Mouse (Mus musculus) kidney, embryonic 14.5 days (tissue): ENCODE measurements around the gene Tmem231. TPM values are rescaled to one million over a fixed set of nuclear protein-coding genes. Genes with fewer than 3 reads are reported as not detected.

Experiments used
- ATAC-seq: fragments of 200-750 bp; cut with Nextera tagmentation; 2 replicates; pipeline ENCODE4 v1.8.0; 2017; ENCODE audit warnings: moderate number of reproducible peaks, mild to moderate bottlenecking, moderate TSS enrichment, moderate library complexity; ENCODE audit not compliant: low FRiP score, low TSS enrichment
- H3K27ac ChIP-seq: fragments of 300-500 bp; sonication (generic); 2 replicates; pipeline ENCODE4 v1.5.1; 2014; ENCODE audit warnings: low read depth, mild to moderate bottlenecking, low read length, moderate library complexity, mixed read lengths
- H3K27me3 ChIP-seq: fragments of 300-500 bp; sonication (generic); 2 replicates; pipeline ENCODE4 v1.6.1; 2014; ENCODE audit warnings: mild to moderate bottlenecking, low read length; ENCODE audit not compliant: control insufficient read depth, insufficient read depth
- H3K36me3 ChIP-seq: fragments of 300-500 bp; sonication (generic); 2 replicates; pipeline ENCODE4 v1.6.1; 2014; ENCODE audit warnings: low read length, mixed read lengths; ENCODE audit not compliant: control insufficient read depth, insufficient read depth
- H3K4me1 ChIP-seq: fragments of 300-500 bp; sonication (generic); 2 replicates; pipeline ENCODE4 v1.6.1; 2014; ENCODE audit warnings: low read length, mixed read lengths; ENCODE audit not compliant: control insufficient read depth, insufficient read depth
- H3K4me2 ChIP-seq: fragments of 300-500 bp; sonication (generic); replicated peaks from 2 replicates; pipeline ENCODE4 v1.6.1; 2014; ENCODE audit warnings: low read depth, mild to moderate bottlenecking, low read length
- H3K4me3 ChIP-seq: fragments of 300-500 bp; sonication (generic); 2 replicates; pipeline ENCODE4 v1.5.1; 2014; ENCODE audit warnings: mild to moderate bottlenecking, low read length
- H3K9ac ChIP-seq: fragments of 300-500 bp; sonication (generic); 2 replicates; pipeline ENCODE4 v1.6.1; 2014; ENCODE audit warnings: low read depth, mild to moderate bottlenecking, low read length, moderate library complexity
- H3K9me3 ChIP-seq: fragments of 300-500 bp; sonication (generic); 2 replicates; pipeline ENCODE4 v1.6.1; 2016; ENCODE audit warnings: low read length; ENCODE audit not compliant: control insufficient read depth
- WGBS: fragments of 180-500 bp; shearing (Covaris S2); extraction: QIAGEN DNeasy Blood & Tissue Kit; methylation state at CpG from one replicate; pipeline ENCODE4 v1.1.7; 2014; 5-methylcytosine and 5-hydroxymethylcytosine counted together
- polyA plus RNA-seq: library from polyadenylated mRNA; unstranded; fragments of >200 nt; fragmentation: Nextera tagmentation; extraction: Ambion mirVana; gene quantifications from 2 replicates; pipeline ENCODE4 v1.2.1, GENCODE M21; 2014

Tmem231 gene
- polyA plus RNA-seq: 11.6 and 18.7 TPM in 2 replicates

DNA sequence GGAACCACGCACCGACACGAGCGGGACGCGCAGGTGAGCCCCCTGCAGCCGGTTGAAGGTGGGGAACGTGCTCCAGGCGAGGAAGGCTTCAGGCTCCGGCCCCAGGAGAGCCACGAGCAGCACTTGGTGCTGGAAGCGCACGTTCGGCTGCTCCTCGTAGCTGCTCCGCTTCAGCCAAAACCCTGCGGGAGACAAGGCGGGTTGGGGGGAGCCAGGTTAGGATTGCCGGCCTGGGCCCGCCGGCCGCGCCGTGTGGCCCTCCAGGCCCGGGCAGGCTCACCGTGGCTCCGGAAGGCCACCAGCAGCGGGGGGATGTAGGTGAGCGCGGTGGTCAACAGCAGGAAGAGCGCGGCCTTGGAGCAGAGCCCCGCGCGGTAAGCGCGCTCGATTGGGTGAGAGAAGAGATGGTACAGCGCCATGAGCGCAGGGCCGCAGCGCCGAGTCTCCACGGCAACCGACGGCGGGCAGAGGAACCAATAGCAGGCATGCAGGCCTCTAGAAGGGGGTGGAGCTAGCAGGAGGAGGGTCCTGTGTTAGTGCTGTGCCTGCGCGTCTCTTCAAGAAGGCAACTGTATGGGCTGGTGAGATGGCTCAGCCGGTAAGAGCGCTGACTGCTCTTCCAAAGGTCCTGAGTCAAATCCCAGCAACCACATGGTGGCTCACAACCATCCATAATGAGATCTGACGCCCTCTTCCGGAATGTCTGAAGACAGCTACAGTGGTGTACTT lies at the start of gene Tmem231:
Gene Tmem231, minus strand, starts transcription at position 534 of the 729 bp plus-strand sequence.
- under 1% methylated on average over 53 of the region's 53 CpGs for WGBS
- Histone ChIP-seq H3K27ac (peak within 1 kb of the TSS; percentile 66; the same call in 1 of the 2 replicates), H3K9me3 (no peaks in the 10 kb centered on the region), H3K36me3 (no peaks in the 10 kb centered on the region), H3K4me3 (peak within 1 kb of the TSS; percentile 75), H3K4me1 (peaks cover 8% of the 10 kb centered on the region; the same call in 1 of the 2 replicates), H3K9ac (peak within 1 kb of the TSS; percentile 67), H3K27me3 (no peaks in the 10 kb centered on the region), H3K4me2 (peak within 1 kb of the TSS; percentile 89)
- ATAC-seq: peak; percentile 98

DNA sequence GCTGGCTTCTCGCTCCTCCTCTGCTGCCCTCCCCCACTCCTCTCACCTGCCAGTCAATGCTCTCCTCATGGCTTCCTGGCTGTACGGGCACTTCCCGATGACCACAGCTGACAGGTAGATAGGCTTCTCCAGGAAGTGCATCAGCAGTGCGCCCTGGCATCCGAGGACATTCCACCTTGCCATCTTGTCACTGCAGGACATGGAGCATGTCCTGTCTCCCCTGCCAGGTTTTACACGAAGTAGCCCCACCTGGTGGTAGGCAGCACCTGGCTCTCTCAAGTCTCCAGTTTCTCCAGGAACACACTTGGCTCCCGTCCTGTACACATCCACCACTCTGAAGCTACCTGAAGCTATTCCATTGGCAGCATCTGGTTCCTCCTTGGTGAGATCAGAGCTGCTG lies 48.4 kb upstream of the Tmem231 start:
- 77% methylated on average over 7 of the region's 7 CpGs for WGBS
- peaks cover 39% of the 10 kb centered on the region for H3K36me3 ChIP-seq
- H3K9me3 ChIP-seq: no peaks in the 10 kb centered on the region
- H3K4me1 ChIP-seq: no peaks in the 10 kb centered on the region
- ATAC-seq: no peak
- no peak overlapping the region for H3K27ac ChIP-seq
- no peak overlapping the region for H3K9ac ChIP-seq
- no peak overlapping the region for H3K4me3 ChIP-seq
- no peak overlapping the region for H3K4me2 ChIP-seq
- H3K27me3 ChIP-seq: no peaks in the 10 kb centered on the region

DNA sequence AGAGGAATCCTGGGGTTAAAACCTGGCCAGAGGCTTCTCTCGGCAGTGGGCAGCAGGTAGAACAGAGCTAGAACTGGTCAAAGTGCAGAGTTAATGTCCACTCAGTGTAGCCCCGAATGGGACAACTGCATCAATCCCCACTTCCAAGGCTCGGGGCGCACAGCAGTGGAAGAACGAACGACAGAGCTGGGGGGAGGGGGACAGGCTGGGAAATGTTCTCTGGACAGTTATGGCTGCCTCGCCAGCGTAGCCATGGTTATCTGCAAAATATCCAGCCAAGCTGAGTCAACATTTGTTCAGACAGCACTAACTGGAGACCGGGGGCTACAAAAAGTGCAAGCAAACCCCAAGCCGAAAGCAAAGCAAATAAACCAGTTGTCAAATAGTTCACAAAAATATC lies 44.5 kb upstream of the Tmem231 start:
- Histone ChIP-seq H3K4me2 (no peak overlapping the region), H3K4me1 (no peaks in the 10 kb centered on the region), H3K27ac (no peak overlapping the region), H3K4me3 (no peak overlapping the region), H3K27me3 (no peaks in the 10 kb centered on the region), H3K9me3 (peaks cover 5% of the 10 kb centered on the region; the same call in 1 of the 2 replicates), H3K36me3 (peaks cover 40% of the 10 kb centered on the region), H3K9ac (no peak overlapping the region)
- no peak for ATAC-seq
- 81% methylated on average over 10 of the region's 10 CpGs for WGBS

DNA sequence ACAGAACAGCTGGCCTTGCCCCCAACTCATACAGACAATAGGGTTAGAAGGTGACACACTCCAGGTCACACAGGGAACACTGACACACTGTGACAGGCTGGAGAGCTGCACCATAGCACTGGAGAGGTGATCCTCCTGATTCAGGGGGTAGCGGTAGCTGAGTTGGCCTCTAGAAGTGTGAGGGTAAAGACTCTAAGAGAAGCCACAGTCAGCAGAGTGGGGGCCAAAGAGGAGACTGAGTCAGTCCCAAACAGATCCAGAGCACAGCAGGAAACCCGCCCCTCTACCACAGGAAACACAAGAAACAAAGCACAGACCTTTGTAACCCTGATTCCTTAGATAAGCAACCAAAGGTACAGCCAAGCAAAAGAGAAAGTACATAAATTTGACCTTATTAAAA lies 42.6 kb upstream of the Tmem231 start:
- H3K4me1 ChIP-seq: no peaks in the 10 kb centered on the region
- WGBS: 94% methylated on average over 2 of the region's 2 CpGs
- H3K9me3 ChIP-seq: peaks cover 5% of the 10 kb centered on the region; the same call in 1 of the 2 replicates
- no peak overlapping the region for H3K4me2 ChIP-seq
- H3K9ac ChIP-seq: no peak overlapping the region
- H3K27ac ChIP-seq: no peak overlapping the region
- no peak for ATAC-seq
- H3K27me3 ChIP-seq: no peaks in the 10 kb centered on the region
- peaks cover 28% of the 10 kb centered on the region for H3K36me3 ChIP-seq
- H3K4me3 ChIP-seq: no peak overlapping the region

DNA sequence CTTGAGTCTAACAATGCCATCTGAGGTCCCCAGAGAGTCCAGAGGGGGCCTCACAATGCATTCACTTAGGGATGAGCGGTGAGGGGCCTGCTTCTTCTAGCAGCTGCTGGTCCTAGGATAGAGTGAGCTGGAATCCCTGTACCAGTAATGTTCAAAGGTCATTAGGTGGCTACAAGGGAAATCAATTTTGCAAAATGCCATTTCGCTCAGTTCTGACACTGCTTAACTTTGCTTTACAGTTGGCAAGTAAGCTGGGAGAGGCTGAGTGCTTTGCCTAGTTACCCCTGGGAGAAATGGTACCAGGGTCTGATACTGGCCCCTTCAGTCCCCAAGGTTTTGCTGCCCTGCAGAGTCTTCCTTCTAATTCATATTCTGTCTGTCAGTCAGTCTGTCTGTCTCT lies 42.0 kb upstream of the Tmem231 start:
- Histone ChIP-seq H3K36me3 (peaks cover 24% of the 10 kb centered on the region), H3K9ac (no peak overlapping the region), H3K9me3 (peaks cover 5% of the 10 kb centered on the region; the same call in 1 of the 2 replicates), H3K4me2 (no peak overlapping the region), H3K4me3 (no peak overlapping the region), H3K27ac (no peak overlapping the region), H3K4me1 (no peaks in the 10 kb centered on the region), H3K27me3 (no peaks in the 10 kb centered on the region)
- 92% methylated on average over 2 of the region's 2 CpGs for WGBS
- ATAC-seq: no peak

DNA sequence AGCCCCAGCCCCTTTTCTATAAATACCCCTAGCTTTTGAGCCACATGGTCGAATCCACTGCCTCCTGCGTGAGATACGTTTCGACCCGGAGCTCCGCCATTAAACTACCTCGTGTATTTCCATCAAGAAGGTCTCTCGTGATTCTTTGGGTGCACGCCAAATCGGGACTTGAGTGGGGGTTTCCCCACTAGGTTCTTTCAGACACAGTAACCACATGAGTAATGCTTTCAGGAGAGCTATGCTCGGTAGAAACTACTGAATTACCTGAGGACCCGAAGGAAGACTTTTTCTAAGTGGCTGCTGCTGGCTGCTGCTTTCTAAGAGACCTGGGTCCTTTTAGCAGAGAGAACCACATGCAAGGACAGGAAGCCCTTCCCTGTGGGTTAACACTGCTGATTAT lies 40.5 kb upstream of the Tmem231 start:
- WGBS: 93% methylated on average over 12 of the region's 12 CpGs
- Histone ChIP-seq H3K27me3 (no peaks in the 10 kb centered on the region), H3K9ac (no peak overlapping the region), H3K36me3 (peaks cover 19% of the 10 kb centered on the region), H3K9me3 (peaks cover 5% of the 10 kb centered on the region; the same call in 1 of the 2 replicates), H3K4me2 (no peak overlapping the region), H3K4me1 (no peaks in the 10 kb centered on the region), H3K27ac (no peak overlapping the region), H3K4me3 (no peak overlapping the region)
- no peak for ATAC-seq

DNA sequence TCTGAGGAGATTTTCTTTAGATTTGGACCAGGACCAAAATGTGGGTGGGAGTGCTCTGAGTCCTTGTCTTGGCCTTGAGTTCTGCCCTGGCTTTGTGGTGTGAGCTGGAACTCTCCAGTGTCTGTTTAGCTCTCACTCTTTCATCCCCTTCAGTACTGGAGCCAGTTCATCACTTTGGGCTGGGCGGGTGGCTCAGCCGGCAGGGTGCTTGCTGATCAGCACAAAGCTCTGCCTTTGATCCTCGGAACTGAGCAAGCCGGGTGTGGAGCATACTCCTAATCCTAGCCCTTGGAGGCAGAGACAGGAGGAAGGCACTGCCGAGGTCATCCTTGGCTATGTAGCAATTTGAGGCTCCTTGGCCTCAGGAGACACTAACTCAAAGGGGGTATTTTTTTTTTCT lies 35.3 kb upstream of the Tmem231 start:
- Histone ChIP-seq H3K27ac (no peak overlapping the region), H3K36me3 (peaks cover 8% of the 10 kb centered on the region; the same call in 1 of the 2 replicates), H3K4me3 (no peak overlapping the region), H3K9me3 (peaks cover 1% of the 10 kb centered on the region; the same call in 1 of the 2 replicates), H3K27me3 (no peaks in the 10 kb centered on the region), H3K4me1 (no peaks in the 10 kb centered on the region), H3K4me2 (no peak overlapping the region), H3K9ac (no peak overlapping the region)
- no peak for ATAC-seq
- 54% methylated on average over 5 of the region's 5 CpGs for WGBS

DNA sequence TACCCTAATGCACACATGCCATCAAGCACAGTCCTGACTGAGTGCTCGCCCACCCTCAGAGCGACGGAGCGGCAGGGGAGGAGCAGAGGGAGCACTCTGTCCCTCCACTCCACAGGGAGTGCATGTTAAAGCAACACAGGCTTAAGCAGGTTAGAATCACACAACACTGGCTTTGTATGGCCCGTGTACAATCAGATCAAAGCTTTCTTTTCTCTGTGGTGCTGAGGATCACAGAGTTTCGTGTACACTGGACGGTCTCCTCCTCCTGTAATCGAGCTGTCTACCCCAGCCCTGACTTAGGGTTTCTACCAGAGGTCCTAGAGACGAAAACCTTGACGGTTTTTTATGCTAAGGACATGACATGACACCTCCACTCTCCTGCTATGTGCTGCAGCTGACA lies 34.9 kb upstream of the Tmem231 start:
- ATAC-seq: no peak
- Histone ChIP-seq H3K36me3 (peaks cover 8% of the 10 kb centered on the region; the same call in 1 of the 2 replicates), H3K4me3 (no peak overlapping the region)

DNA sequence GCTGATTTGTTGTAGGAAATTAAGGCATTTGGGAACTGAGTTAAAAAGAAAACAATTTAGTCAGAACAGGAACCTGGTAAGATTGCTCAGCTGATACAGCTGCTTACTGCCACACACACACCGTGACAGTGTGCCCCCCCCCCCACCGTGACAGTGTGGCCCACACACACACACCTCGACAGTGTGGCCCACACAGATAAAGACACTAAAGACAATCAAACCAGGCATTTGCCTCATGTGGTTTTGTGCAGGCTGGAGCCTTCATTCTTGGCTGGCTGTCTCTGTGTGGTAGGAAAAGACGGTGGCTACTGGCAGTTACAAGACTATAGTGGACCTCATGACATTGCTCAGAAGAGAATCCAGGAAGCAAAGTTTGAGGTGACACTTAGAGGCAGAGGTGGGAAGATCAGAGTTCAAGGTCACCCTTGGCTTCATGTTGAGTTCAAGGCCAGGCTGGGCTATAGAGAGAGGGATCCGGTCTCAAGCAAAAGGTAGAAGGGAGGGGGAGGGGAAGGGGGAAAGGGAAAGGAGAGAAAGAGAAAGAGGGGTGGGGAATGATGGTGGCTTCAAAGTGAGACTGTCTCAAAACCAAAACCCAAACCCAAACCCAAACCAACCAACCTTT lies 33.7 kb upstream of the Tmem231 start:
- ATAC-seq: no peak
- Histone ChIP-seq H3K27me3 (no peaks in the 10 kb centered on the region), H3K36me3 (peaks cover 8% of the 10 kb centered on the region; the same call in 1 of the 2 replicates), H3K4me1 (no peaks in the 10 kb centered on the region), H3K9me3 (no peaks in the 10 kb centered on the region), H3K4me2 (no peak overlapping the region), H3K27ac (no peak overlapping the region), H3K9ac (no peak overlapping the region), H3K4me3 (no peak overlapping the region)
- WGBS: 80% methylated on average over 5 of the region's 5 CpGs

More for the DNA sequence above, 34.9 kb upstream of the Tmem231 start:
- H3K4me1 ChIP-seq: no peaks in the 10 kb centered on the region
- no peak overlapping the region for H3K4me2 ChIP-seq
- WGBS: 90% methylated on average over 10 of the region's 10 CpGs
- no peak overlapping the region for H3K9ac ChIP-seq
- H3K27me3 ChIP-seq: no peaks in the 10 kb centered on the region
- H3K27ac ChIP-seq: no peak overlapping the region
- H3K9me3 ChIP-seq: no peaks in the 10 kb centered on the region; the same call in 1 of the 2 replicates
